Mouse (Mus musculus): ENCODE data around the gene Cdca4.

- TF ChIP-seq CTCF (IDR thresholded peaks at IDR 0.05; ENCODE audit: low read depth) (no peak), EP300 (IDR thresholded peaks at IDR 0.05; ENCODE audit: low read depth) (no peak)
Observed at GRCm38 (mm10) chr12:112835046-112835445, 5.8 kb upstream of the Cdca4 start.

Measured in liver, postnatal 0 days (tissue).